Mouse (Mus musculus): ENCODE measurements around the gene Rufy3. TPM values are rescaled to one million over a fixed set of nuclear protein-coding genes. Genes with fewer than 3 reads are reported as not detected.
"Not testable (repeated sequence)": the region's sequence is repeated elsewhere in the genome, so short reads cannot be mapped to it uniquely, and the experiment has no call there.

Rufy3 gene
- 15.4 and 17.0 TPM in 2 replicates for polyA plus RNA-seq (2015; fragmentation: Nextera tagmentation; extraction: Ambion mirVana)

DNA sequence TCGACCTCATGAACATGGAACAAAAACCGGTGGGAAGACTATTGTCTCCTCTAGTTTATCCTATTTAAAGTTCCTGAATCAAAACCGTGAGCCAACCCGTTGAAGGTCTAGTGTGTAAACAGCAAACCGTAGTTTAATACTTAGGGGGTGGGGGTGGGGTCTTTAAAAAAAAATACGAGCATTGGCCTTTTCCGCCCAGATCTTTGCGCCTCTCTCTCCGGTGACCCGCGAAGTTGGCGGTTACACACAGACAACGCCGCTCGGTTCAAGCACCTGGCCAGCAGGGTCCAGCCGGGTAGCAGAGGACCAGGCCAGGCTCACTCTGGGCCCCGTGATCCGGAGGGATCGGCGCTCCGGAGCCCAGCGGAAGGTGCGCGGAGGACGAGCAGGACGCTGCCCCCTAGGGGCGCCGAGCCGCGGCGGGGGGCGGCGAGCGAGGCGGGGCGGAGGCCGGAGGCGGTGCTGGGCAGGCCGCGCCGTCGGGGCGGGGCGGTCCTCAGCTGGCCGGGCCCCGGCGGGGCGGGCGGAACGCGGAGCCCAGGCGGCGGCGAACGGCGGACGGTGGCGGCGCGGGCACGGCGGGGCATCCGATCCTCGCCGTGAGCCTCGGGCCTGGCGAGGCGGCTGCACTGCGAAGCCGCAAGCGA is at the start of gene Rufy3:
Rufy3 (plus strand) TSS at position 540 of the 647 bp plus-strand sequence.
- Histone ChIP-seq H3K4me1 (peaks cover 12% of the 10 kb centered on the region), H3K27ac (peak within 1 kb of the TSS; percentile 89), H3K4me3 (peak within 1 kb of the TSS; percentile 84), H3K9ac (peak within 1 kb of the TSS; percentile 87), H3K4me2 (peak within 1 kb of the TSS; percentile 76), H3K36me3 (no peaks in the 10 kb centered on the region), H3K9me3 (peaks cover 2% of the 10 kb centered on the region; the same call in 1 of the 2 replicates), H3K27me3 (no peaks in the 10 kb centered on the region)
- WGBS, result 0% methylated on average over 65 of the region's 71 CpGs
- peak; percentile 84 for ATAC-seq (ENCODE audit: insufficient number of reproducible peaks, insufficient read depth, low FRiP score, low TSS enrichment, low read depth)

- no peak overlapping the region for H3K4me3 ChIP-seq
- no peak overlapping the region for H3K4me2 ChIP-seq
- WGBS, result 8% methylated on average over 2 of the region's 2 CpGs
- H3K9ac ChIP-seq, result no peak overlapping the region
- no peak for ATAC-seq (ENCODE audit: insufficient number of reproducible peaks, insufficient read depth, low FRiP score, low TSS enrichment, low read depth)
- no peaks in the 10 kb centered on the region for H3K9me3 ChIP-seq
- no peak overlapping the region for H3K27ac ChIP-seq
- H3K36me3 ChIP-seq, result no peaks in the 10 kb centered on the region
- H3K4me1 ChIP-seq, result no peaks in the 10 kb centered on the region
- no peaks in the 10 kb centered on the region for H3K27me3 ChIP-seq
These were observed 45.6 kb upstream of the Rufy3 start for GRCm38 (mm10) chr5:88519232-88519631.

GRCm38 (mm10) chr5:88527657-88528056 is 37.2 kb upstream of the Rufy3 start, which contains the start of gene Jchain:
Gene Jchain (minus strand): TSS chr5:88527891.
- no peak within 1 kb of the TSS for H3K27ac ChIP-seq
- WGBS, result 89% methylated on average over 3 of the region's 3 CpGs
- H3K4me2 ChIP-seq, result no peak within 1 kb of the TSS
- no peak within 1 kb of the TSS for H3K9ac ChIP-seq
- no peaks in the 10 kb centered on the region for H3K27me3 ChIP-seq
- no peak for ATAC-seq (ENCODE audit: insufficient number of reproducible peaks, insufficient read depth, low FRiP score, low TSS enrichment, low read depth)
- H3K4me3 ChIP-seq, result no peak within 1 kb of the TSS
- H3K9me3 ChIP-seq, result no peaks in the 10 kb centered on the region
- H3K36me3 ChIP-seq, result no peaks in the 10 kb centered on the region
- H3K4me1 ChIP-seq, result no peaks in the 10 kb centered on the region

DNA sequence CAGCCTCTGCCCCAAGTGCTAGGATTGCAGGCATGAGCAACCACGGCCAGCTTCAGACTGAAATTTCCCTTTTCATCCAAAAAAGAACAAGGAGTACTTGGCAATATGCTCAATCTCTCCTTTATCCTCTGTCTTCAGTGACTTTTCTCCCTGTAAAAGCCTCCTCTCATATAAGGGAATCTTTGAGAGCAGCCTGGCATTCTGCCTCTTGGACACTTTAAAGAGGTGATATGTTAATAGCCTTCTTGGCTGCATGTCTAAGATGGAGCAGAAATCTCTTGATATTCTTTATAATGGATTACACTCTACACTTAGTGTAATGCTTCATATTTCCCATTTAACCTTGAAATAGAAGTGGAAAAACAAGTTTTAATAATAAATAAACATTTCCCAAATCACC is 33.9 kb upstream of the Rufy3 start:
- Histone ChIP-seq H3K4me3 (no peak overlapping the region), H3K4me1 (no peaks in the 10 kb centered on the region), H3K27ac (no peak overlapping the region), H3K27me3 (no peaks in the 10 kb centered on the region), H3K9ac (no peak overlapping the region), H3K36me3 (no peaks in the 10 kb centered on the region), H3K9me3 (no peaks in the 10 kb centered on the region), H3K4me2 (no peak overlapping the region)
- 69% methylated on average over 1 of the region's 1 CpGs for WGBS
- ATAC-seq (ENCODE audit: insufficient number of reproducible peaks, insufficient read depth, low FRiP score, low TSS enrichment, low read depth), result no peak

GRCm38 (mm10) chr5:88534697-88535096 is 30.1 kb upstream of the Rufy3 start:
- Histone ChIP-seq H3K36me3 (no peaks in the 10 kb centered on the region), H3K27ac (no peak overlapping the region), H3K4me1 (no peaks in the 10 kb centered on the region; the same call in 1 of the 2 replicates), H3K4me2 (no peak overlapping the region), H3K9ac (no peak overlapping the region), H3K27me3 (no peaks in the 10 kb centered on the region), H3K9me3 (no peaks in the 10 kb centered on the region), H3K4me3 (no peak overlapping the region)
- WGBS, result 63% methylated on average over 3 of the region's 3 CpGs
- no peak for ATAC-seq (ENCODE audit: insufficient number of reproducible peaks, insufficient read depth, low FRiP score, low TSS enrichment, low read depth)

- H3K27ac ChIP-seq, result no peak overlapping the region
- H3K27me3 ChIP-seq, result no peaks in the 10 kb centered on the region
- no peak overlapping the region for H3K4me2 ChIP-seq
- no peaks in the 10 kb centered on the region for H3K36me3 ChIP-seq
- H3K9me3 ChIP-seq, result no peaks in the 10 kb centered on the region
- H3K4me3 ChIP-seq, result no peak overlapping the region
- H3K4me1 ChIP-seq, result no peaks in the 10 kb centered on the region; the same call in 1 of the 2 replicates
- ATAC-seq (ENCODE audit: insufficient number of reproducible peaks, insufficient read depth, low FRiP score, low TSS enrichment, low read depth), result no peak
- no peak overlapping the region for H3K9ac ChIP-seq
These were observed 24.0 kb upstream of the Rufy3 start for GRCm38 (mm10) chr5:88540845-88541244.

DNA sequence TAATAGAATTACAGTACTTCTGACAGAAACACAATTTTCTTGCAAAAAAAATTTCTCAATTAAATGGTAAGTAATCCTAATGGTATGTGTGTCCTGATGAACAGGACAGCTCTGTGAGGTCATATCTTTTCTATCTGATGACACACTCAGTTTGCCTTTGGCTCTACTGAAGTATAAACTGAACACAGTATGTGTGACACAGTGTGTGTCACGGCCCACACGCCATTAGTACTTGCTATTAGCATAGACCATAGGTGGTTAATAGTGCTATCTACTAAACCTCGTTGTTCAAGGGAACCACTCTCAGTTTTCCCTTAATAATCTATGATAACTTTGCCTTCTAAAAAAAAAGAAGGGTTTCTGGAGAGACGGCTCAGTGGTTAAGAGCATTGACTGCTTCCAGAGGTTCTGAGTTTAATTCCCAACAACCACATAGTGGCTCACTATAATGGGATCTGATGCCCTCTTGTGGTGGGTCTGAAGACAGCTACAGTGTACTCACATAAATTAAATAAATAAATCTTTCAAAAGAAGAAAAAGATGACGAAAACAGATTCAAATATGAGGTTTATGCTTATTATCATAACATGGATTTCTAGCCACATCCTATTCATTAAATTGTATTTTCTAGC is 22.1 kb upstream of the Rufy3 start:
- H3K27ac ChIP-seq, result no peak overlapping the region
- no peak overlapping the region for H3K4me3 ChIP-seq
- no peaks in the 10 kb centered on the region for H3K36me3 ChIP-seq
- no peak overlapping the region for H3K4me2 ChIP-seq
- no peaks in the 10 kb centered on the region for H3K27me3 ChIP-seq
- ATAC-seq (ENCODE audit: insufficient number of reproducible peaks, insufficient read depth, low FRiP score, low TSS enrichment, low read depth), result peak; percentile 32; the same call in 1 of the 2 replicates
- H3K9ac ChIP-seq, result no peak overlapping the region
- H3K4me1 ChIP-seq, result no peaks in the 10 kb centered on the region
- no peaks in the 10 kb centered on the region for H3K9me3 ChIP-seq
- WGBS, result 53% methylated on average over 5 of the region's 5 CpGs

- not testable (repeated sequence) for H3K36me3 ChIP-seq; H3K4me3 ChIP-seq; H3K9ac ChIP-seq; H3K4me2 ChIP-seq; H3K9me3 ChIP-seq; H3K4me1 ChIP-seq; ATAC-seq (ENCODE audit: insufficient number of reproducible peaks, insufficient read depth, low FRiP score, low TSS enrichment, low read depth); H3K27me3 ChIP-seq; H3K27ac ChIP-seq
- WGBS, result 82% methylated on average over 1 of the region's 1 CpGs
These were observed 20.4 kb upstream of the Rufy3 start for GRCm38 (mm10) chr5:88544411-88544810.

- no peak overlapping the region for H3K4me2 ChIP-seq
- H3K9ac ChIP-seq, result no peak overlapping the region
- 85% methylated on average over 7 of the region's 7 CpGs for WGBS
- H3K4me3 ChIP-seq, result no peak overlapping the region
- H3K27me3 ChIP-seq, result no peaks in the 10 kb centered on the region
- no peak for ATAC-seq (ENCODE audit: insufficient number of reproducible peaks, insufficient read depth, low FRiP score, low TSS enrichment, low read depth)
- H3K4me1 ChIP-seq, result no peaks in the 10 kb centered on the region
- H3K36me3 ChIP-seq, result no peaks in the 10 kb centered on the region
- no peak overlapping the region for H3K27ac ChIP-seq
- H3K9me3 ChIP-seq, result no peaks in the 10 kb centered on the region
These were observed 19.3 kb upstream of the Rufy3 start for GRCm38 (mm10) chr5:88545536-88545935.

GRCm38 (mm10) chr5:88553271-88554085 is 11.4 kb upstream of the Rufy3 start:
- Histone ChIP-seq H3K9ac (peak overlapping the region; percentile 83), H3K36me3 (peaks cover 17% of the 10 kb centered on the region), H3K27ac (peak overlapping the region; percentile 97), H3K9me3 (no peaks in the 10 kb centered on the region), H3K4me3 (peak overlapping the region; percentile 85), H3K4me1 (peaks cover 17% of the 10 kb centered on the region), H3K27me3 (no peaks in the 10 kb centered on the region), H3K4me2 (peak overlapping the region; percentile 63)
- peak; percentile 49 for ATAC-seq (ENCODE audit: insufficient number of reproducible peaks, insufficient read depth, low FRiP score, low TSS enrichment, low read depth)
- WGBS, result 8% methylated on average over 29 of the region's 29 CpGs

GRCm38 (mm10) chr5:88554086-88554886 is 10.6 kb upstream of the Rufy3 start, which contains the start of gene Utp3:
Gene Utp3 (plus strand): TSS chr5:88554462.
- Histone ChIP-seq H3K36me3 (peaks cover 17% of the 10 kb centered on the region), H3K9ac (peak within 1 kb of the TSS; percentile 95), H3K9me3 (no peaks in the 10 kb centered on the region), H3K4me3 (peak within 1 kb of the TSS; percentile 85), H3K27ac (peak within 1 kb of the TSS; percentile 97), H3K4me2 (peak within 1 kb of the TSS; percentile 94), H3K27me3 (no peaks in the 10 kb centered on the region), H3K4me1 (peaks cover 17% of the 10 kb centered on the region)
- WGBS, result under 1% methylated on average over 67 of the region's 76 CpGs
- peak; percentile 93 for ATAC-seq (ENCODE audit: insufficient number of reproducible peaks, insufficient read depth, low FRiP score, low TSS enrichment, low read depth)

All from embryonic facial prominence, embryonic 13.5 days (tissue).